ENCODE assay signal across 8 mouse cellular contexts in the genomic region with DNA sequence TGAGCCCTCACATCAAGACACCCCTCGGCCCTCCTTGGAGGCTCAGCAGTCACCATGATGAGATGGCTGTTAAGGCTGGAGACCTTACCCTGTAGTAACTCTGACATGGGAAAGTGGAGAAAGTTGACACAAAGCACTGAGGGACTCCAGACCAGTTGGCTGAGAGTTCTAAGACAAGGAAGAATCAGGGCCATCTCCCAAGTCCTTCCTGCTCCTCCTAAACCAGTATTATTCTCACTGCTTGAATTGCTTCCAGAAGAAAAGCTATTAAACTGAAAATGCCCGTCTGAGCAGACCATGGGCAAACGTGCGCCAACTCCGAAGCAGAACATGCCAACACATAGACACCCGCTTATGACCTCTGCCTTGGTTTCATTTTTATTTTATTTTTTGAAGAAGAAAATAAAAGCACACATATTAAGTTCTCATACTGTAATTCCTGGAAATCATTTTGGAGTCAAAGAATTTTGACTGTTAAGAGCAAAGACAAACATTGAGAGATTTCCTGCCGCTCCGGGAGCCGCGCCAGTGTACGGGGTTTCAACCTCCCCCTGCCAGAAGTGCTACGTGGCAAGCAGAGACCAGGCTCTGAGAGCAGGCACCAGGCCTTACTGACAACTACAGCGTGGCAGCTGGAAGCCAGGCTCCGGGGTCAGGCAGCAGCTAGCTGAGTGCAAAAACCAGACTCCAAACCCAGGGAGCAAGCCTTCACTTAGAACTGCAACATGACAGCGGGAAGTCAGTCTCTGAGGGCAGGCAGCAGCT. TPM values are rescaled to one million over a fixed set of nuclear protein-coding genes. Genes with fewer than 3 reads are reported as not detected.
DNase-seq lines count a peak whose midpoint lies in the region; ATAC-seq lines count a peak whose summit lies in the region.

No protein-coding gene starts in this region.

- ATAC-seq in limb, embryonic 13.5 days (ENCODE audit: low FRiP score, low read depth) = no peak
- ATAC-seq in heart, embryonic 13.5 days (ENCODE audit: extremely low read depth, insufficient number of reproducible peaks, low FRiP score, low TSS enrichment) = no peak
- ATAC-seq in stomach, embryonic 14.5 days (ENCODE audit: insufficient number of reproducible peaks, insufficient read depth, low FRiP score, low read depth) = peak; percentile 58; the same call in 1 of the 2 replicates
- no peak for ATAC-seq in hindbrain, embryonic 16.5 days

- no peak overlapping the region for H3K4me2 ChIP-seq in limb, embryonic 13.5 days (replicated peaks)
- H3K4me2 ChIP-seq in heart, embryonic 13.5 days = no peak overlapping the region
- H3K4me2 ChIP-seq in stomach, embryonic 14.5 days (replicated peaks; ENCODE audit: low read depth, low read length) = no peak overlapping the region
- no peak overlapping the region for H3K4me2 ChIP-seq in hindbrain, embryonic 16.5 days (ENCODE audit: low read length)

- no peaks in the 10 kb centered on the region for H3K36me3 ChIP-seq in limb, embryonic 13.5 days
- H3K36me3 ChIP-seq in limb, embryonic 10.5 days = no peaks in the 10 kb centered on the region
- no peaks in the 10 kb centered on the region for H3K36me3 ChIP-seq in heart, embryonic 13.5 days
- no peaks in the 10 kb centered on the region for H3K36me3 ChIP-seq in stomach, embryonic 14.5 days (ENCODE audit: control insufficient read depth, insufficient read depth, low read length)
- H3K36me3 ChIP-seq in hindbrain, embryonic 16.5 days (ENCODE audit: control insufficient read depth, insufficient read depth, low read length) = no peaks in the 10 kb centered on the region

- H3K9me3 ChIP-seq in limb, embryonic 13.5 days = no peaks in the 10 kb centered on the region
- H3K9me3 ChIP-seq in limb, embryonic 10.5 days (replicated peaks) = no peaks in the 10 kb centered on the region
- H3K9me3 ChIP-seq in heart, embryonic 13.5 days = no peaks in the 10 kb centered on the region
- no peaks in the 10 kb centered on the region for H3K9me3 ChIP-seq in stomach, embryonic 14.5 days (ENCODE audit: control insufficient read depth, low read depth, low read length)
- H3K9me3 ChIP-seq in hindbrain, embryonic 16.5 days (ENCODE audit: control insufficient read depth, low read length) = no peaks in the 10 kb centered on the region

- no peak overlapping the region for H3K4me3 ChIP-seq in limb, embryonic 13.5 days
- H3K4me3 ChIP-seq in limb, embryonic 10.5 days = no peak overlapping the region
- no peak overlapping the region for H3K4me3 ChIP-seq in heart, embryonic 13.5 days
- H3K4me3 ChIP-seq in stomach, embryonic 14.5 days (ENCODE audit: low read depth, low read length) = no peak overlapping the region
- H3K4me3 ChIP-seq in hindbrain, embryonic 16.5 days (ENCODE audit: low read length) = no peak overlapping the region

- no peak for DNase-seq in limb, embryonic 10.5 days (ENCODE audit: low spot score)
- DNase-seq in kidney, postnatal 36 days = peak; percentile 43 to 68
- no peak for DNase-seq in natural killer cell, adult 2 months (ENCODE audit: low spot score in 2 of 2)
- no peak for DNase-seq in cerebellum, adult 9-10 months

- H3K27ac ChIP-seq in limb, embryonic 13.5 days = peak overlapping the region; percentile 49
- no peak overlapping the region for H3K27ac ChIP-seq in limb, embryonic 10.5 days
- H3K27ac ChIP-seq in heart, embryonic 13.5 days (replicated peaks) = peak overlapping the region; percentile 83
- peak overlapping the region; percentile 92 for H3K27ac ChIP-seq in stomach, embryonic 14.5 days (ENCODE audit: low read length)
- no peak overlapping the region for H3K27ac ChIP-seq in hindbrain, embryonic 16.5 days (ENCODE audit: low read depth, low read length)

- H3K4me1 ChIP-seq in limb, embryonic 13.5 days = no peaks in the 10 kb centered on the region
- H3K4me1 ChIP-seq in limb, embryonic 10.5 days = no peaks in the 10 kb centered on the region
- H3K4me1 ChIP-seq in heart, embryonic 13.5 days = peaks cover 7% of the 10 kb centered on the region; the same call in 1 of the 2 replicates
- peaks cover 9% of the 10 kb centered on the region for H3K4me1 ChIP-seq in stomach, embryonic 14.5 days (ENCODE audit: control insufficient read depth, insufficient read depth, low read length)
- H3K4me1 ChIP-seq in hindbrain, embryonic 16.5 days (ENCODE audit: control insufficient read depth, insufficient read depth, low read depth, low read length) = no peaks in the 10 kb centered on the region

- H3K27me3 ChIP-seq in limb, embryonic 13.5 days = no peaks in the 10 kb centered on the region
- H3K27me3 ChIP-seq in limb, embryonic 10.5 days (ENCODE audit: low read depth, poor library complexity, severe bottlenecking) = no peaks in the 10 kb centered on the region
- H3K27me3 ChIP-seq in heart, embryonic 13.5 days (replicated peaks) = no peaks in the 10 kb centered on the region
- H3K27me3 ChIP-seq in stomach, embryonic 14.5 days (ENCODE audit: control insufficient read depth, insufficient read depth, low read length) = no peaks in the 10 kb centered on the region
- H3K27me3 ChIP-seq in hindbrain, embryonic 16.5 days (replicated peaks; ENCODE audit: control insufficient read depth, insufficient read depth, low read length) = no peaks in the 10 kb centered on the region

- WGBS in limb, embryonic 13.5 days = 69% methylated on average over 15 of the region's 15 CpGs
- WGBS in limb, embryonic 10.5 days = 91% methylated on average over 15 of the region's 15 CpGs
- 64% methylated on average over 15 of the region's 15 CpGs for WGBS in heart, embryonic 13.5 days
- 55% methylated on average over 15 of the region's 15 CpGs for WGBS in stomach, embryonic 14.5 days
- 79% methylated on average over 15 of the region's 15 CpGs for WGBS in hindbrain, embryonic 16.5 days

- no peak overlapping the region for H3K9ac ChIP-seq in limb, embryonic 13.5 days
- H3K9ac ChIP-seq in heart, embryonic 13.5 days = no peak overlapping the region
- no peak overlapping the region for H3K9ac ChIP-seq in stomach, embryonic 14.5 days (replicated peaks; ENCODE audit: low read depth, low read length)
- H3K9ac ChIP-seq in hindbrain, embryonic 16.5 days (ENCODE audit: low read depth, low read length) = no peak overlapping the region

RNA-seq across cellular contexts. Expression of gene Thbs2, which starts 53.5 kb away (rescaled TPM):
- polyA plus RNA-seq in limb, embryonic 13.5 days (2015; fragmentation: Nextera tagmentation; extraction: Ambion mirVana) = 27.5 and 29.8 TPM in 2 replicates
- 0.97 and 2.0 TPM in 2 replicates for polyA plus RNA-seq in limb, embryonic 10.5 days (2016; fragmentation: Nextera tagmentation; extraction: Ambion mirVana)
- 19.1 and 22.9 TPM in 2 replicates for polyA plus RNA-seq in heart, embryonic 13.5 days (2015; fragmentation: Nextera tagmentation; extraction: Ambion mirVana)
- 32.6 and 37.5 TPM in 2 replicates for polyA plus RNA-seq in stomach, embryonic 14.5 days (2014; fragmentation: Nextera tagmentation; extraction: Ambion mirVana)
- 3.7 and 7.4 TPM in 2 replicates for polyA plus RNA-seq in hindbrain, embryonic 16.5 days (2015; fragmentation: Nextera tagmentation; extraction: Ambion mirVana)

Comparison
In these comparisons a context has a peak if more than half of its experiments do, and no peak if none do; other contexts are left out.
1. H3K27ac ChIP-seq: peak in limb, embryonic 13.5 days (single experiment), heart, embryonic 13.5 days (single experiment) and stomach, embryonic 14.5 days (single experiment); none in limb, embryonic 10.5 days (single experiment) and hindbrain, embryonic 16.5 days (single experiment).
2. DNase-seq: peak in kidney, postnatal 36 days (2 of 2); none in limb, embryonic 10.5 days (single experiment), natural killer cell, adult 2 months (0 of 2) and cerebellum, adult 9-10 months (single experiment).